Comparison of ENCODE assay signal across 7 mouse cellular contexts in the genomic region with DNA sequence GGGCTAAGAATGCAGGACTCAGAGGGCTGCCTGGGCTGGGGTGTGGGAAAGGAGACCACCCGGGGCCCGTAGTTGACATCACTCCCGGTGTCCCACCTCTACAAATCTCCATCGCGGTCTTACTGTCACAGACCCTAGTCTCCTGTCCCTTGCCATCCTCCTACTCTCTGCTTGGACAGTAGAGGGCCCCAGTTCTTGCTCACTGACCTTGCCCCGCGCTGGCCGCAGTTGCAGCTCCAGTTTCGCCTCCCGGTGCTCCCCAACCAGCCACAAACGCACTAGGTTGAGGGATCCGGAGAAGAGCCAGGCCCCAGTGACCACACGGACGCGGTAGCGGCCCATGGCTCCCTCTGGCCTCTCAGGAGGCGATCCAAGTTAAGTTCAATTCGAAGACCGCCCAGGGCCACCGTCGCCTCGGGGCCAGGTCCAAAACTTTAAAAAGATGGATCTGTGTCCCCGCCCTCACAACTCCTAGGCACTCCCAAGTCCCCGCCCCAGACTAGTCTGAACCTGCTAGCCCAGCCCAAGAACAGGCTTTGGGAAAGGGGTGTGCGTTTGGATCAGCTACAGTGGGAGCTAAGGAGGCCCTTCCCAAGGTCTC. TPM values are rescaled to one million over a fixed set of nuclear protein-coding genes. Genes with fewer than 3 reads are reported as not detected.
DNase-seq lines count a peak whose midpoint lies in the region; ATAC-seq and TF ChIP-seq lines count a peak whose summit lies in the region.

A gene (minus strand): TSS at position 423 of the 601 bp plus-strand sequence.

- H3K27ac ChIP-seq in cortical plate, adult 2 months (ENCODE audit: insufficient read depth, low read length): no peak within 1 kb of the TSS
- no peak within 1 kb of the TSS for H3K27ac ChIP-seq in heart, embryonic 11.5 days (ENCODE audit: low read depth, low read length)
- no peak within 1 kb of the TSS for H3K27ac ChIP-seq in kidney, embryonic 16.5 days (ENCODE audit: low read length)
- peak within 1 kb of the TSS; percentile 61 for H3K27ac ChIP-seq in stomach, postnatal 0 days (replicated peaks)

- no peak for ATAC-seq in heart, embryonic 11.5 days (replicated peaks; ENCODE audit: insufficient number of reproducible peaks, low FRiP score, low TSS enrichment)
- ATAC-seq in kidney, embryonic 16.5 days (ENCODE audit: low FRiP score, low TSS enrichment): peak; percentile 77
- peak; percentile 72 for ATAC-seq in stomach, postnatal 0 days (ENCODE audit: low FRiP score, low TSS enrichment)

- peak; percentile 22; the same call in 1 of the 2 replicates for TF ChIP-seq CTCF in cortical plate, adult 2 months (IDR thresholded peaks at IDR 0.05; ENCODE audit: extremely low read depth, insufficient read depth, low read length)
- TF ChIP-seq CTCF in stomach, postnatal 0 days (IDR thresholded peaks at IDR 0.05; ENCODE audit: low read depth): peak; percentile 62

- TF ChIP-seq EP300 in stomach, postnatal 0 days (optimal IDR thresholded peaks at IDR 0.05): no peak

- WGBS in heart, embryonic 11.5 days (ENCODE audit: insufficient replicate concordance): under 1% methylated on average over 25 of the region's 25 CpGs
- 1% methylated on average over 25 of the region's 25 CpGs for WGBS in kidney, embryonic 16.5 days
- 1% methylated on average over 25 of the region's 25 CpGs for WGBS in stomach, postnatal 0 days

- peak within 1 kb of the TSS; percentile 62 for H3K4me2 ChIP-seq in heart, embryonic 11.5 days
- peak within 1 kb of the TSS; percentile 60 for H3K4me2 ChIP-seq in kidney, embryonic 16.5 days (replicated peaks; ENCODE audit: low read depth, low read length)
- peak within 1 kb of the TSS; percentile 57 for H3K4me2 ChIP-seq in stomach, postnatal 0 days (replicated peaks; ENCODE audit: low read depth)

- no peaks in the 10 kb centered on the region for H3K4me1 ChIP-seq in cortical plate, adult 2 months (ENCODE audit: control insufficient read depth, insufficient read depth, low read length)
- H3K4me1 ChIP-seq in heart, embryonic 11.5 days (ENCODE audit: control insufficient read depth, insufficient read depth, low read length): no peaks in the 10 kb centered on the region
- H3K4me1 ChIP-seq in kidney, embryonic 16.5 days (ENCODE audit: insufficient read depth, low read length): peaks cover 5% of the 10 kb centered on the region; the same call in 1 of the 2 replicates
- H3K4me1 ChIP-seq in stomach, postnatal 0 days (replicated peaks; ENCODE audit: control insufficient read depth, insufficient read depth): no peaks in the 10 kb centered on the region

- peaks cover 37% of the 10 kb centered on the region for H3K27me3 ChIP-seq in heart, embryonic 11.5 days (ENCODE audit: control insufficient read depth, insufficient read depth, low read length)
- H3K27me3 ChIP-seq in kidney, embryonic 16.5 days (ENCODE audit: insufficient read depth, low read length): peaks cover 36% of the 10 kb centered on the region
- H3K27me3 ChIP-seq in stomach, postnatal 0 days (ENCODE audit: control insufficient read depth, insufficient read depth, low read length): no peaks in the 10 kb centered on the region; the same call in 1 of the 2 replicates

- H3K9ac ChIP-seq in heart, embryonic 11.5 days (ENCODE audit: low read depth, low read length): peak within 1 kb of the TSS; percentile 39
- H3K9ac ChIP-seq in kidney, embryonic 16.5 days (replicated peaks; ENCODE audit: low read length): peak within 1 kb of the TSS; percentile 50
- peak within 1 kb of the TSS; percentile 54 for H3K9ac ChIP-seq in stomach, postnatal 0 days (ENCODE audit: low read length)

- TF ChIP-seq POLR2A in cortical plate, adult 2 months (IDR thresholded peaks at IDR 0.05; ENCODE audit: extremely low read depth, insufficient read depth, low read length): no peak

- DNase-seq in ZHBTc4 (ENCODE audit: low read depth, low spot score) (peak; percentile 92), MN1 (ENCODE audit: low spot score) (no peak)
- DNase-seq in lung, postnatal 25 days (ENCODE audit: low spot score): peak; percentile 50
- DNase-seq in stomach, postnatal 0 days (ENCODE audit: low spot score): peak; percentile 58

- H3K36me3 ChIP-seq in heart, embryonic 11.5 days (ENCODE audit: control insufficient read depth, insufficient read depth, low read length): no peaks in the 10 kb centered on the region
- no peaks in the 10 kb centered on the region for H3K36me3 ChIP-seq in kidney, embryonic 16.5 days (ENCODE audit: insufficient read depth, low read length)
- H3K36me3 ChIP-seq in stomach, postnatal 0 days (ENCODE audit: control insufficient read depth, insufficient read depth, low read length): no peaks in the 10 kb centered on the region

- H3K4me3 ChIP-seq in cortical plate, adult 2 months (ENCODE audit: insufficient read depth, low read length): no peak within 1 kb of the TSS
- H3K4me3 ChIP-seq in heart, embryonic 11.5 days (ENCODE audit: low read depth, low read length): peak within 1 kb of the TSS; percentile 33
- peak within 1 kb of the TSS; percentile 43 for H3K4me3 ChIP-seq in kidney, embryonic 16.5 days (ENCODE audit: low read length)
- H3K4me3 ChIP-seq in stomach, postnatal 0 days (ENCODE audit: low read depth, low read length): peak within 1 kb of the TSS; percentile 41

- H3K9me3 ChIP-seq in heart, embryonic 11.5 days (replicated peaks; ENCODE audit: control insufficient read depth, low read length): no peaks in the 10 kb centered on the region
- H3K9me3 ChIP-seq in kidney, embryonic 16.5 days (ENCODE audit: low read length): no peaks in the 10 kb centered on the region
- no peaks in the 10 kb centered on the region for H3K9me3 ChIP-seq in stomach, postnatal 0 days (ENCODE audit: control insufficient read depth, low read length)

RNA-seq across cellular contexts. Expression of the gene that starts here (rescaled TPM):
- 1.5 and 1.6 TPM in 2 replicates for polyA plus RNA-seq in cortical plate, adult 2 months (2012; rRNA removed)
- polyA plus RNA-seq in heart, embryonic 11.5 days (2014; fragmentation: Nextera tagmentation; extraction: Ambion mirVana): 5.8 and 6.1 TPM in 2 replicates
- polyA plus RNA-seq in kidney, embryonic 16.5 days (2015; fragmentation: Nextera tagmentation; extraction: Ambion mirVana): 6.5 and 6.9 TPM in 2 replicates
- 13.8 and 16.5 TPM in 2 replicates for polyA plus RNA-seq in stomach, postnatal 0 days (2015; fragmentation: Nextera tagmentation; extraction: Ambion mirVana)
